Mouse (Mus musculus) frontal cortex, postnatal 36 days (tissue): ENCODE data around the gene Rbfox1.

ENCODE experiments used
- DNase-seq, 2 experiments: peaks; one replicate each; pipeline ENCODE4 v3.0.0; 2022; ENCODE audit warnings: low spot score in 2 of 2

Gene Rbfox1

GRCm38 (mm10) chr16:6918641-6919040 lies 1033.5 kb downstream of the Rbfox1 start:
- no peak for DNase-seq

GRCm38 (mm10) chr16:6919681-6920080 lies 1034.5 kb downstream of the Rbfox1 start:
- no peak for DNase-seq

GRCm38 (mm10) chr16:6927661-6928060 lies 1042.5 kb downstream of the Rbfox1 start:
- no peak for DNase-seq

- no peak for DNase-seq
Measured at GRCm38 (mm10) chr16:6930795-6931194, 1045.6 kb downstream of the Rbfox1 start.

- DNase-seq: peak; percentile 41 to 81
Measured at GRCm38 (mm10) chr16:6946151-6946550, 1061.0 kb downstream of the Rbfox1 start.

- DNase-seq: no peak
Measured at GRCm38 (mm10) chr16:6949666-6950065, 1064.5 kb downstream of the Rbfox1 start.

GRCm38 (mm10) chr16:6955102-6955675 lies 1070.0 kb downstream of the Rbfox1 start:
- DNase-seq: peak in 1 of 2 experiments; percentile 67

GRCm38 (mm10) chr16:6961931-6962379 lies 1076.8 kb downstream of the Rbfox1 start:
- no peak for DNase-seq

- DNase-seq: no peak
Measured at GRCm38 (mm10) chr16:6962508-6962907, 1077.4 kb downstream of the Rbfox1 start.

- peak; percentile 50 to 59 for DNase-seq
Measured at GRCm38 (mm10) chr16:6963533-6963932, 1078.4 kb downstream of the Rbfox1 start.

- DNase-seq: no peak
Measured at GRCm38 (mm10) chr16:6964720-6965583, 1079.8 kb downstream of the Rbfox1 start.

GRCm38 (mm10) chr16:6969986-6970385 lies 1084.8 kb downstream of the Rbfox1 start:
- no peak for DNase-seq

GRCm38 (mm10) chr16:6976341-6976740 lies 1091.2 kb downstream of the Rbfox1 start:
- DNase-seq: no peak

- peak; percentile 12 to 36 for DNase-seq
Measured at GRCm38 (mm10) chr16:6983947-6984346, 1098.8 kb downstream of the Rbfox1 start.

GRCm38 (mm10) chr16:6986031-6986430 lies 1100.9 kb downstream of the Rbfox1 start:
- peak in 1 of 2 experiments; percentile 34 for DNase-seq

- DNase-seq: no peak
Measured at GRCm38 (mm10) chr16:6986494-6986893, 1101.3 kb downstream of the Rbfox1 start.

- DNase-seq: no peak
Measured at GRCm38 (mm10) chr16:6992251-6992650, 1107.1 kb downstream of the Rbfox1 start.

GRCm38 (mm10) chr16:6993180-6993579 lies 1108.0 kb downstream of the Rbfox1 start:
- DNase-seq: no peak

- DNase-seq: no peak
Measured at GRCm38 (mm10) chr16:6997109-6997508, 1112.0 kb downstream of the Rbfox1 start.

- no peak for DNase-seq
Measured at GRCm38 (mm10) chr16:6997834-6998233, 1112.7 kb downstream of the Rbfox1 start.

GRCm38 (mm10) chr16:7004565-7004964 lies 1119.4 kb downstream of the Rbfox1 start:
- no peak for DNase-seq

GRCm38 (mm10) chr16:7005478-7005877 lies 1120.3 kb downstream of the Rbfox1 start:
- DNase-seq: peak; percentile 40 to 60

- no peak for DNase-seq
Measured at GRCm38 (mm10) chr16:7017310-7017709, 1132.2 kb downstream of the Rbfox1 start.
